Mouse (Mus musculus) G1E (cell line): ENCODE data around the gene Cldn3. TPM values are rescaled to one million over a fixed set of nuclear protein-coding genes. Genes with fewer than 3 reads are reported as not detected.

Experiments used
- ATAC-seq: 2 replicates; pipeline ENCODE4 v1.8.0; 2016; ENCODE audit warnings: mild to moderate bottlenecking; ENCODE audit not compliant: insufficient number of reproducible peaks, poor library complexity, low FRiP score, severe bottlenecking; ENCODE audit errors: extremely low read depth
- DNase-seq: peaks from one replicate; pipeline ENCODE4 v3.0.0; 2012; ENCODE audit warnings: low spot score
- H3K27me3 ChIP-seq: 2 replicates; pipeline ENCODE4 v1.6.1; 2012; ENCODE audit warnings: mild to moderate bottlenecking, low read length, inconsistent platforms; ENCODE audit not compliant: insufficient read depth
- H3K36me3 ChIP-seq: replicated peaks from 2 replicates; pipeline ENCODE3; 2012; ENCODE audit warnings: mild to moderate bottlenecking, inconsistent platforms
- H3K4me1 ChIP-seq: 2 replicates; pipeline ENCODE4 v1.6.1; 2012; ENCODE audit warnings: low read depth, low read length, inconsistent platforms, mixed read lengths; ENCODE audit not compliant: insufficient read depth
- H3K4me3 ChIP-seq: 2 replicates; pipeline ENCODE4 v1.5.1; 2012; ENCODE audit warnings: low read depth, mild to moderate bottlenecking, inconsistent platforms, low read length, moderate library complexity, mixed read lengths
- H3K9me3 ChIP-seq: replicated peaks from 2 replicates; pipeline ENCODE4 v1.6.1; 2012; ENCODE audit warnings: inconsistent platforms
- CTCF ChIP-seq: IDR thresholded peaks from 2 replicates; pipeline ENCODE4 v1.5.1; 2012; ENCODE audit warnings: low read depth, low read length, inconsistent platforms, mixed read lengths
- GATA1 ChIP-seq: IDR thresholded peaks from 2 replicates; pipeline ENCODE4 v1.6.1; 2012; ENCODE audit warnings: borderline replicate concordance, low read length, inconsistent platforms, mixed read lengths
- GATA2 ChIP-seq: IDR thresholded peaks from 2 replicates; pipeline ENCODE4 v1.6.1; 2012; ENCODE audit warnings: low read depth, low read length, inconsistent platforms, borderline replicate concordance
- POLR2AphosphoS5 ChIP-seq: IDR thresholded peaks from 2 replicates; pipeline ENCODE4 v1.6.1; 2012; ENCODE audit warnings: low read depth, low read length, inconsistent platforms; ENCODE audit not compliant: insufficient replicate concordance
- TAL1 ChIP-seq: conservative IDR thresholded peaks from 2 replicates; pipeline ENCODE4 v1.6.1; 2012; ENCODE audit warnings: low read depth, low read length, inconsistent platforms, mixed read lengths
- polyA plus RNA-seq: library from polyadenylated mRNA; stranded (reverse); fragments of >175 nt; gene quantifications from 2 replicates; pipeline ENCODE4 v1.2.3, GENCODE M21; 2012
- total RNA-seq, 2 experiments: library from RNA; stranded (forward) in 1 of 2; stranded (reverse) in 1 of 2; fragments of 200-1000 nt in 1 of 2; fragments of >200 nt in 1 of 2; fragmentation: Nextera tagmentation in 1 of 2; gene quantifications; 2 replicates each; pipeline ENCODE4 v1.2.3; 2014 to 2017

Cldn3 gene
- total and polyA plus RNA-seq, 3 experiments = 0.87 TPM; not detected in 2

GRCm38 (mm10) chr5:135015497-135015896 is 29.5 kb downstream of the Cldn3 start:
- H3K36me3 ChIP-seq = peaks cover 39% of the 10 kb centered on the region
- ATAC-seq (peak; percentile 64), DNase-seq (peak; percentile 57)
- H3K4me3 ChIP-seq = no peak overlapping the region
- H3K4me1 ChIP-seq = peaks cover 43% of the 10 kb centered on the region
- no peaks in the 10 kb centered on the region for H3K27me3 ChIP-seq
- H3K9me3 ChIP-seq = no peaks in the 10 kb centered on the region
- TF ChIP-seq GATA1 = no peak
- peak; percentile 98 for TF ChIP-seq CTCF

- H3K36me3 ChIP-seq = peaks cover 31% of the 10 kb centered on the region
- no peaks in the 10 kb centered on the region for H3K9me3 ChIP-seq
- no peak for TF ChIP-seq GATA2
- no peak for TF ChIP-seq GATA1
- no peak for TF ChIP-seq CTCF
- TF ChIP-seq POLR2AphosphoS5 = no peak
- no peak for TF ChIP-seq TAL1
- DNase-seq = no peak
- no peaks in the 10 kb centered on the region for H3K27me3 ChIP-seq
- H3K4me3 ChIP-seq = no peak overlapping the region
- peaks cover 35% of the 10 kb centered on the region for H3K4me1 ChIP-seq
- no peak for ATAC-seq
These were observed 30.3 kb downstream of the Cldn3 start for GRCm38 (mm10) chr5:135016224-135016759.

GRCm38 (mm10) chr5:135021814-135022213 is 35.8 kb downstream of the Cldn3 start:
- ATAC-seq = no peak
- Histone ChIP-seq H3K27me3 (peaks cover 7% of the 10 kb centered on the region; the same call in 1 of the 2 replicates), H3K4me3 (no peak overlapping the region), H3K36me3 (peaks cover 6% of the 10 kb centered on the region), H3K9me3 (no peaks in the 10 kb centered on the region), H3K4me1 (peaks cover 45% of the 10 kb centered on the region)
- DNase-seq = no peak
- TF ChIP-seq GATA2 = no peak
- no peak for TF ChIP-seq POLR2AphosphoS5
- TF ChIP-seq GATA1 = no peak
- TF ChIP-seq CTCF = no peak
- TF ChIP-seq TAL1 = no peak

- Histone ChIP-seq H3K27me3 (peaks cover 7% of the 10 kb centered on the region; the same call in 1 of the 2 replicates), H3K4me1 (peaks cover 47% of the 10 kb centered on the region), H3K4me3 (peak within 1 kb of the TSS; percentile 79), H3K9me3 (no peaks in the 10 kb centered on the region), H3K36me3 (peaks cover 8% of the 10 kb centered on the region)
- TF ChIP-seq POLR2AphosphoS5 (no peak), GATA2 (no peak), CTCF (no peak), TAL1 (no peak), GATA1 (no peak)
- peak; percentile 82 for ATAC-seq
- peak; percentile 92 for DNase-seq
These were observed 37.5 kb downstream of the Cldn3 start, which contains the start of gene Stx1a for GRCm38 (mm10) chr5:135023344-135024173. Gene Stx1a, plus strand, starts transcription at chr5:135023482.

GRCm38 (mm10) chr5:135024665-135025224 is 38.7 kb downstream of the Cldn3 start:
- H3K4me1 ChIP-seq = peaks cover 59% of the 10 kb centered on the region
- no peak overlapping the region for H3K4me3 ChIP-seq
- H3K9me3 ChIP-seq = no peaks in the 10 kb centered on the region
- DNase-seq (no peak), ATAC-seq (no peak)
- H3K36me3 ChIP-seq = peaks cover 8% of the 10 kb centered on the region
- H3K27me3 ChIP-seq = peaks cover 7% of the 10 kb centered on the region; the same call in 1 of the 2 replicates
- TF ChIP-seq TAL1 (no peak), GATA2 (no peak), CTCF (no peak), GATA1 (no peak)

- Histone ChIP-seq H3K36me3 (peaks cover 8% of the 10 kb centered on the region), H3K27me3 (peaks cover 7% of the 10 kb centered on the region; the same call in 1 of the 2 replicates), H3K4me1 (peaks cover 59% of the 10 kb centered on the region), H3K4me3 (no peak overlapping the region; the same call in 1 of the 2 replicates), H3K9me3 (no peaks in the 10 kb centered on the region)
- ATAC-seq (no peak), DNase-seq (no peak)
- no peak for TF ChIP-seq POLR2AphosphoS5
- no peak for TF ChIP-seq TAL1
- TF ChIP-seq GATA2 = no peak
- TF ChIP-seq GATA1 = no peak
- no peak for TF ChIP-seq CTCF
These were observed 39.9 kb downstream of the Cldn3 start for GRCm38 (mm10) chr5:135025899-135026298.
